Mouse (Mus musculus): ENCODE data around the gene Hoga1.

- TF ChIP-seq HCFC1 (IDR thresholded peaks at IDR 0.05; ENCODE audit: borderline replicate concordance, insufficient read depth, low read length) (no peak), MAFK (IDR thresholded peaks at IDR 0.05; ENCODE audit: insufficient read depth, low read depth, low read length) (no peak), ZNF384 (IDR thresholded peaks at IDR 0.05; ENCODE audit: low read depth, low read length) (no peak), ZC3H11A (IDR thresholded peaks at IDR 0.05; ENCODE audit: borderline replicate concordance, low read depth, low read length) (no peak), CHD2 (IDR thresholded peaks at IDR 0.05; ENCODE audit: low read depth, low read length) (no peak)
These were observed 9.1 kb upstream of the Hoga1 start for GRCm38 (mm10) chr19:42036357-42036756.
